ENCODE assay signal across 17 mouse cellular contexts in the genomic region with DNA sequence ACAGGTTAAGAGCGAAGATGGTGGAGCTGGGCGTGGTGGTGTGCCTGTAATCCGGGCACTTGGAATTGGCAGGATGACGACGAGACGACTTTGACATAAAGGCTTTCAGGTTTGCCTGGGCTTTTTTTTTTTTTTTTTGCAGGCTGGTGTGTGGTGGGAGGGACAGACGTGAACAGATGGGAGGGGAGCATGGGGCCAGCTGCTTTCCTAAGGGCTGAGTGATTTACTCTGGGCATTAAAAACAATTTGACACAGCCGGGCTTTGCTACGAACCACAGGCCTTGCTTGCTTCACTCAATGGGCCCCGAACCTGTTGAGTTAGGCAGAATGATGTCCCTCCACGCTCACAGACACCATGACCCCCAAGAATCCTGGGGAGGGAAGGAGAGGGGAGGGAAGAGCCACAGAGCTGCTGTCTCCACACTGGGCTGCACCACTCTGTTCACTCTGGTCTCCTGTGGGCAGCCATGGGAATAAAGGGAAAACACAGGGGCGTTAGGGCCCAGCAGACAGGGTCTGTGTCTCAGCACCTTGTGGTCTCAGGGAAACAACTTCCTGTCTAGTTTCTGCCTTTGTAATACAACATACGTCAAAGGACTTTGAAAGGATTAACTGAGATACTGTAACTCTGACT. TPM values are rescaled to one million over a fixed set of nuclear protein-coding genes. Genes with fewer than 3 reads are reported as not detected.
DNase-seq lines count a peak whose midpoint lies in the region; ATAC-seq and TF ChIP-seq lines count a peak whose summit lies in the region.
"Had no signal": no experiment of that assay in that cellular context is flagged by ENCODE, and none has a peak within 500 bp of the region (broad histone marks: within the 10 kb centered on the region; RNA-seq: fewer than 3 reads in every experiment).

No protein-coding gene starts in this region.

- H3K4me2 ChIP-seq in midbrain, embryonic 11.5 days: no peak overlapping the region
- H3K4me2 ChIP-seq in midbrain, postnatal 0 days (ENCODE audit: low read depth, low read length, poor library complexity, severe bottlenecking): no peak overlapping the region
- H3K4me2 ChIP-seq in limb, embryonic 11.5 days (ENCODE audit: low read depth, severe bottlenecking): no peak overlapping the region
- H3K4me2 ChIP-seq: liver, embryonic 12.5 days had no signal

- 48% methylated on average over 13 of the region's 13 CpGs for WGBS in midbrain, embryonic 11.5 days
- 33% methylated on average over 13 of the region's 13 CpGs for WGBS in midbrain, postnatal 0 days
- 26% methylated on average over 13 of the region's 13 CpGs for WGBS in limb, embryonic 11.5 days

- DNase-seq in embryo, embryonic 11 days: peak; percentile 60
- DNase-seq in embryo, embryonic 10 days (ENCODE audit: low spot score): no peak
- no peak for DNase-seq in midbrain, embryonic 11.5 days (ENCODE audit: low spot score, missing footprints)
- no peak for DNase-seq in midbrain, postnatal 0 days (ENCODE audit: low spot score)
- peak; percentile 55 for DNase-seq in limb, embryonic 11.5 days (ENCODE audit: low spot score)
- DNase-seq in retina, embryonic 14.5 days (ENCODE audit: low spot score): peak; percentile 42
- DNase-seq in thymus, postnatal 25 days: no peak
- no peak for DNase-seq in frontal cortex, postnatal 25 days (ENCODE audit: low spot score in 2 of 2)
- DNase-seq: adrenal gland, adult 8-10 months; cerebellum, postnatal 25 days; kidney, adult 11 months; kidney, postnatal 25 days; lung, postnatal 14 days had no signal

- H3K4me1 ChIP-seq in midbrain, embryonic 11.5 days (ENCODE audit: control insufficient read depth, insufficient read depth, low read length): peaks cover 39% of the 10 kb centered on the region
- no peaks in the 10 kb centered on the region for H3K4me1 ChIP-seq in midbrain, postnatal 0 days (ENCODE audit: insufficient read depth, low read length)
- peaks cover 26% of the 10 kb centered on the region for H3K4me1 ChIP-seq in limb, embryonic 11.5 days (ENCODE audit: control insufficient read depth, insufficient read depth, low read length)

- H3K27me3 ChIP-seq in midbrain, embryonic 11.5 days (ENCODE audit: control insufficient read depth, insufficient read depth, low read length): no peaks in the 10 kb centered on the region
- no peaks in the 10 kb centered on the region for H3K27me3 ChIP-seq in midbrain, postnatal 0 days (ENCODE audit: insufficient read depth, low read length)
- no peaks in the 10 kb centered on the region for H3K27me3 ChIP-seq in limb, embryonic 11.5 days (ENCODE audit: control insufficient read depth, insufficient read depth, low read length)

- no peak for TF ChIP-seq CTCF in midbrain, postnatal 0 days (IDR thresholded peaks at IDR 0.05)

- H3K36me3 ChIP-seq in midbrain, embryonic 11.5 days (ENCODE audit: control insufficient read depth, insufficient read depth, low read length): no peaks in the 10 kb centered on the region
- H3K36me3 ChIP-seq in midbrain, postnatal 0 days (ENCODE audit: insufficient read depth, low read length): no peaks in the 10 kb centered on the region
- no peaks in the 10 kb centered on the region for H3K36me3 ChIP-seq in limb, embryonic 11.5 days (ENCODE audit: control insufficient read depth, insufficient read depth, low read length)
- H3K36me3 ChIP-seq: liver, embryonic 12.5 days had no signal

- no peaks in the 10 kb centered on the region for H3K9me3 ChIP-seq in midbrain, embryonic 11.5 days (ENCODE audit: control insufficient read depth, low read length)
- H3K9me3 ChIP-seq in midbrain, postnatal 0 days (ENCODE audit: low read length): no peaks in the 10 kb centered on the region
- no peaks in the 10 kb centered on the region for H3K9me3 ChIP-seq in limb, embryonic 11.5 days (ENCODE audit: control insufficient read depth, low read length)
- H3K9me3 ChIP-seq: liver, embryonic 12.5 days had no signal

- no peak overlapping the region for H3K4me3 ChIP-seq in midbrain, embryonic 11.5 days (ENCODE audit: low read depth, low read length)
- H3K4me3 ChIP-seq in midbrain, postnatal 0 days (ENCODE audit: low read depth, low read length): no peak overlapping the region
- no peak overlapping the region for H3K4me3 ChIP-seq in limb, embryonic 11.5 days (ENCODE audit: low read depth, low read length)
- H3K4me3 ChIP-seq: liver, embryonic 12.5 days had no signal

- H3K9ac ChIP-seq in midbrain, embryonic 11.5 days (ENCODE audit: low read length): no peak overlapping the region; the same call in 1 of the 2 replicates
- H3K9ac ChIP-seq in midbrain, postnatal 0 days (replicated peaks; ENCODE audit: low read length, poor library complexity, severe bottlenecking): no peak overlapping the region
- no peak overlapping the region for H3K9ac ChIP-seq in limb, embryonic 11.5 days (ENCODE audit: low read length)
- H3K9ac ChIP-seq: liver, embryonic 12.5 days had no signal

- ATAC-seq in midbrain, embryonic 11.5 days (ENCODE audit: low FRiP score): peak; percentile 47; the same call in 1 of the 2 replicates
- no peak for ATAC-seq in midbrain, postnatal 0 days (ENCODE audit: low FRiP score)
- peak; percentile 60; the same call in 1 of the 2 replicates for ATAC-seq in limb, embryonic 11.5 days (ENCODE audit: insufficient number of reproducible peaks, low FRiP score, low TSS enrichment, low read depth)
- ATAC-seq: liver, embryonic 12.5 days had no signal

- H3K27ac ChIP-seq in midbrain, embryonic 11.5 days (ENCODE audit: low read depth, low read length): peak overlapping the region; percentile 68
- no peak overlapping the region for H3K27ac ChIP-seq in midbrain, postnatal 0 days (ENCODE audit: low read depth, low read length)
- peak overlapping the region; percentile 76; the same call in 1 of the 2 replicates for H3K27ac ChIP-seq in limb, embryonic 11.5 days (replicated peaks; ENCODE audit: low read depth, low read length)
- H3K27ac ChIP-seq: liver, embryonic 12.5 days had no signal

RNA-seq across cellular contexts. Expression of a gene that starts 30.3 kb away (rescaled TPM):
- polyA plus RNA-seq in midbrain, embryonic 11.5 days (2014; fragmentation: Nextera tagmentation; extraction: Ambion mirVana): 0.11 and 0.29 TPM in 2 replicates
- total RNA-seq in midbrain, postnatal 0 days (2014; rRNA removed): 0.22 TPM in 1 of 2 replicates, not detected in the other
- polyA plus RNA-seq in midbrain, postnatal 0 days (2015; fragmentation: Nextera tagmentation; extraction: Ambion mirVana): 0.06 and 0.12 TPM in 2 replicates
- polyA plus RNA-seq in limb, embryonic 11.5 days (2014; fragmentation: Nextera tagmentation; extraction: Ambion mirVana): not detected in 2 replicates
- total RNA-seq: granulocyte monocyte progenitor cell, adult 5-6 weeks had no signal
- polyA plus RNA-seq: heart, postnatal 0 days; liver, embryonic 12.5 days; testis, adult 2 months had no signal

RNA-seq across cellular contexts. Expression of a gene that starts 51.2 kb away (rescaled TPM):
- polyA plus RNA-seq in midbrain, embryonic 11.5 days (2014; fragmentation: Nextera tagmentation; extraction: Ambion mirVana): 344 and 384 TPM in 2 replicates
- 127 and 153 TPM in 2 replicates for total RNA-seq in midbrain, postnatal 0 days (2014; rRNA removed)
- polyA plus RNA-seq in midbrain, postnatal 0 days (2015; fragmentation: Nextera tagmentation; extraction: Ambion mirVana): 338 and 347 TPM in 2 replicates
- polyA plus RNA-seq in limb, embryonic 11.5 days (2014; fragmentation: Nextera tagmentation; extraction: Ambion mirVana): 295 TPM in 2 replicates

RNA-seq across cellular contexts. Expression of a gene that starts 51.9 kb away (rescaled TPM):
- 22.8 and 25.2 TPM in 2 replicates for polyA plus RNA-seq in midbrain, embryonic 11.5 days (2014; fragmentation: Nextera tagmentation; extraction: Ambion mirVana)
- 8.1 and 12.1 TPM in 2 replicates for total RNA-seq in midbrain, postnatal 0 days (2014; rRNA removed)
- polyA plus RNA-seq in midbrain, postnatal 0 days (2015; fragmentation: Nextera tagmentation; extraction: Ambion mirVana): 21.3 and 33.4 TPM in 2 replicates
- 19.1 and 20.3 TPM in 2 replicates for polyA plus RNA-seq in limb, embryonic 11.5 days (2014; fragmentation: Nextera tagmentation; extraction: Ambion mirVana)

Comparison
In these comparisons a context has a peak if more than half of its experiments do, and no peak if none do; other contexts are left out.
1. DNase-seq: peak in embryo, embryonic 11 days (single experiment), limb, embryonic 11.5 days (single experiment) and retina, embryonic 14.5 days (single experiment); none in embryo, embryonic 10 days (single experiment), midbrain, embryonic 11.5 days (single experiment), midbrain, postnatal 0 days (single experiment), thymus, postnatal 25 days (single experiment) and frontal cortex, postnatal 25 days (0 of 2).